Mouse (Mus musculus) mouse embryonic stem cell (cell line): ENCODE results near the gene Hmgcr.

ENCODE experiments used
- in situ Hi-C, 2 experiments: fragments of 300-500 bp; cut with MboI; formaldehyde crosslinking; loops; 1 replicate in 1 of 2; 3 replicates in 1 of 2; pipeline ENCODE4 v1.14.3; 2019 to 2020; ENCODE audit warnings: low sequenced_read_pairs in 2 of 2, low pct_unique_long_range_greater_than_20kb in 1 of 2, mixed read lengths in 1 of 2; ENCODE audit not compliant: unreplicated experiment in 1 of 2

Gene Hmgcr

DNA sequence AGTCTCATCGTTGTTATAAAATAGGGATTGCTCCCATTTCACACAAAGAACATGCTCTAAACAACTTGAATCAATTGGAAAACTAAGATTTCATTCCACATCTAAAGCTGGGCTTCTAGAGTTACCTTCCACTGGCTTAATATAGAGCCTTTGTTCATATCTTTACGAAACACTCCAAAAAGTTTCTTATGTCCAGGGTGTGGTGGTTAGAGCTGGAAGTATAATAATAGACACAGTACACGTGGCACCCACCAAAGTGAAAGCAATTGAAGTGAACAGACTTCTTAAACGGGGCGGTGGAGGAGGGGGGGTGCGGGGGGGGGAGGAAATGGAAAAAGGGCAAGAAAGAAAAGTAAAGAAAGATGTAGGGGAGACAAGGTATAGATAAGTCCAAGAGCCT is 1.5 kb upstream of the Hmgcr start:
- in situ Hi-C loops = loop anchor here in 1 of 2 experiments (25.0 kb wide), 1 partner anchor 440 kb away; no protein-coding TSS in a partner anchor

DNA sequence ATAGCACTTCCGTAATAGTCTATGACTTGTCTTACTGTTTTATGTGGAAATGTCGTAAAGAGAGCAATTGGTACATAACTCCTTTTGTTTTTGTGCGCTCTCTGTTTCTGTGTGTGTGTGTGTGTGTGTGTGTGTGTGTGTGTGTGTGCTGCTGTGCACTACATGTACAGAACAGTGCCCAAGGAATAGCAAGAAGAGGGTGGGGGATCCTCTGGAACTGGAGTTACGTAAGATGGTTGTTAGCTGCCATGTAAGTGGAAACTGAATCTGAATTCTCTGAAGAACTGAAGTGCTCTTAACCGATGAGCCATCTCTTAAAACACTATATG is 1.1 kb upstream of the Hmgcr start:
- in situ Hi-C loops = loop anchor here in 1 of 2 experiments (25.0 kb wide), 1 partner anchor 440 kb away; no protein-coding TSS in a partner anchor

DNA sequence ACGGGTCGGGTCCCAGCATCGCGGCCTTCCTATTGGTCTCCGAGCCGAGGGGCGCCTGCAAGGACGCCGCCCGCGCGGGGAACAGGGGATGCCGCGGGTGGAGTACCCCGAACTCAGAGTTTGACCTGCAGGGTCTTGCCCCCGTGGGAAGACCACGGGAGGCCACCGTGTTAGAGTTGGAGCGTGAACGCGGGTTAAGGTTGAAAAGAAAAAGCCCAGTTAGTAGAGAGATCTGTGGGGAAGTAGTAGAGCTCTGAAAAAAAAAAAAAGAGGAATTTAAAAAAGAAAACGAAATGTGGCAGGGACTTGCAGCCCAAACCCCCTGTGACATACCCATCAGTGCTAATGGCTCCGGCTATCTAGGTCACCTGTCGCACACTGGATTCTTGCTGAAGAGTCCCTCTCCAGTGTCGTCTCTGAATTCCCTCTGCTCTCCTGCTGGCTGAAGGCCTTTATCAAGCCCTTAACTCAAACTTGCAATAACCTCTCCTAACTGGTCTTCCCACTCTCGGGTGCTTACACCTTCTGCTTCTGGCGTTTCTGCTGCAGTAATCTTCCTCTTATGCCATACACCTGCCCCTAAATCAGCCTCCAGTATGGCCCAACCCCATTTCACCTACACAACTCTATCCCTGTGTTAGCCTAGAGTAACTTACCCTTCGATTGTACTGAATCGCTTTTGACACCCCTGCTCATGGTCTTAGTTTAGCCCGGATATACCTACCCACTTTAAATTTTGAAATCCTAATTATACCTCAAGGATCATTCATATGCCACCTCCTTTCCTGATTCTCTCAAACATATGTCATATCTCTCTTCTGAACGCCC is 556 bp upstream of the Hmgcr start:
- in situ Hi-C loops = loop anchor here in 1 of 2 experiments (25.0 kb wide), 1 partner anchor 441 kb away; no protein-coding TSS in a partner anchor

DNA sequence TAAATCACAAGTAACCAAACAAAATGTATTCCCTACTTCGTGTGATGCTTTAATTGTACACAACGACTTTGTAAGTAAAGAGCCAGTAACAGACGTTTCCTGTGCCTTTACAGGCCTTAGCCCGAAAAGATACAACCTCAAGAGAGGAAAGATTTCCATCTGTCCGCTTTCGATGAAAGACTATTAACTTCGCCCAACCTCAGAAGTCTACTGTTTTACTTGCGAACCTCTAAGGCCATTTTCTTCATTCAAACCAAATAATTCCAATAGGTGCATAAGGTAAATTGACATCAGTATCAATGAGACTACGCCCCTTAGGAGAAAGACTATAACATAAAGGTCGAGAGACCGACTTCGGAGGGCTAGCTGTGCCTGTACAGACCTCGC is 724 bp downstream of the Hmgcr start:
- in situ Hi-C loops = loop anchor here in 1 of 2 experiments (25.0 kb wide), 1 partner anchor 442 kb away; no protein-coding TSS in a partner anchor

DNA sequence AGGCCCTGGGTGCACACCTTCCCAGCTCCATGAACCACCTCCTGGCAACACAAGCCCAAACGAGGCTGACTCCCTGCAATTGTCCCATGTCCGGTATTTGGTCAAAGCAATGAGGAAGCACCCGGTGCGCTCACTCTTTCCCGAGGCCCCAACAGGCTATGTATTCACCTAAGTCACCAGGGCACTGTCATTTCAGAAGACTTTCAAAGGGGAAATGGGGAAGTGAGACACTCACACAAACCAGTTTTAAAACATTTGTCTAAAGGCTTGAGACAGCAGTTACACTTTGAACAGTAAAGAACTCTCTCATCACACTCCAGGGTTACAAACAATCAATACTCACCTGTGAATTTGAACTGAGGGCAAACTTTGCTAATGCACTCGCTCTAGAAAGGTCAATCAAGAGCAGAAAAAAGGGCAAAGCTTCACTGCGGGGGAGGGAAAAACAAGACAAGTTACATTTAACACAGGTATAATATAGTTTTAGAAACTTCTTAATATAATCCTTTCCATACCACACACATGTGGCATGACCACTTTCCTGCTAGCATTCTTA is 6.2 kb downstream of the Hmgcr start:
- in situ Hi-C loops = loop anchor here in 1 of 2 experiments (25.0 kb wide), 1 partner anchor 448 kb away; no protein-coding TSS in a partner anchor

DNA sequence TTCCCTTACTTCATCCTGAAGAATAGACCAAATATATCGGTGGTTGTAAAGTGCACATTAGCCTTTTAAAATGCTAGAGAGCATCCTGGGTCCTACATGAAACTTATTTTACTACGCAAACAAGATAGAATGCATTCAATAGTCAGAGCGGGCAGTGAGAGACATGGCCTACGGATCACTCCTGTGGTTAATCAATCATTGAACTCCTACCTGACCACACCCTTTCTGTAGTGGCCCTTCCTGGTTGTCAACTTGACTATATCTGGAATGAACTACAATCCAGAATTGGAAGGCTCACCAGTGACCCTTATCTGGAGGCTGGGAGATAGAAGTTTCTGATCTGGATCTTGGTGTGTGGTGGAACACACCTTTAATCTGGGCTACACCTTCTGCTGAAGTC is 7.6 kb downstream of the Hmgcr start:
- in situ Hi-C loops = loop anchor here in 1 of 2 experiments (25.0 kb wide), 1 partner anchor 449 kb away; no protein-coding TSS in a partner anchor

DNA sequence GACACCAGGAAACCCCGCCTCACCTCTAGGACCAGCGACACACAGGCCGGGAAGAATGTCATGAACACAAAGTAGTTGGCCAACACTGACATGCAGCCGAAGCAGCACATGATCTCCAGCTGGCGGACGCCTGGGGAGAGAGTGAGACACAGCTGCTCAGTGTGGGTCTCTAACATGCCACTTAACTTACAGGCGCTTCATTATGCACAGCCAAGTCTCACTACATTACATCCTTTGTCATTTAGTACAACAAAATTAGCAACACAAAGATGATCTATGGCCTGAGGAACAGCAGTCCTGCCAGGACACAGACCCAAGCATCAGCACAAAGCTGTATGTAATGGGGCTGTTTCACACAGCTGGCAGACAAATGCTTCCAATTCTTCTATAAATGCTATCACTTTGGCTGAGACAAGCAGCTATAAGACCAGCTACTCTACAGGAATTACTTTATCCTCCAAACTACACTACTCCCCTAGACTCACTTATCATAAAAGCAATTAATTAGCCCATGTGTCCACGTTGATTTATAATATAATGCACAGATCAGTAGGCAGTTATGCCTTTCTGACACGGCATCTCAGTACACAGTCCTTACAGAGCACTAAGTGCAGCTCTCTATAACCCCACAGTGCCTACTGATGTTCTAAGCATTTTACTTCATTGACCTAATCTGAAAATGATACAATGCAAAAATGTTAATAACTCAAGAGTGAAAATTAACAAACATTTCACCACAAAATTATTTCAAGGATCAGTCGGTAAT is 10.5 kb downstream of the Hmgcr start:
- in situ Hi-C loops = loop anchor here in 1 of 2 experiments (25.0 kb wide), 1 partner anchor 452 kb away; no protein-coding TSS in a partner anchor

DNA sequence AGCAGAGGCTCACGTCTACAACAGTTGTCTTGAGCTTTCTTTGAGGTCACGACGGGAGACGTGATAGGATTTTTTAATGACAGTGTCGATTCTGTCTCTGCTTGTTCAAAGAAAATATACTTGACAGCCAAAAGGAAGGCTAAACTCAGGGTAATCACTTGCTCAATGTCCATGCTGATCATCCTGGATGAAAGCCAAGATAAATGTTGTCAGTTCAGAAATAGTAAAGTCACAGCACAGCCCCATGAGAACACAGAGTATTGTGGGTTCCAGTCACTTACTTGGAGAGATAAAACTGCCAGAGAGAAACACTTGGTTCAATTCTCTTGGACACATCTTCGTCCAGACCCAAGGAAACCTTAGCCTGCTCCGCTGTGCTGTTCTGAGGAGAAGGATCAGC is 11.8 kb downstream of the Hmgcr start:
- in situ Hi-C loops = loop anchor here in 1 of 2 experiments (25.0 kb wide), 1 partner anchor 453 kb away; no protein-coding TSS in a partner anchor

DNA sequence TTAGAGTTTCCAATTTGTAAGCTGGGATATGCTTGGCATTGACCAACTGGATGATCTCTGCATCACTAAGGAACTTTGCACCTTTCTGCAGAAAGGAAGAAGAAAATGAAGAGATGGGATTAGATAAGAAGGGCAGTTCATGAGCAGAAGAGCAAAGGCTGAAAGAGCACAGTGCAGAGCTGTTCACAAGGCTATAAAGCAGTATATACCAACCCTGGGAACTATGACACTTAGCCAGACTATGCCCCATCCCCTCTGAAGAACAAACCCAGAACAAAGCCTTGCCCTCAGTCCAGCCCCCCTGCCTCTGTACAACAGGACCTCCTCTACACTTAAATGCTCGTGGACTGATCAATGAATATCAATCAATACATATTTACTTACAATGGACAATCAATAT is 14.1 kb downstream of the Hmgcr start:
- in situ Hi-C loops = loop anchor here in 1 of 2 experiments (25.0 kb wide), 1 partner anchor 456 kb away; no protein-coding TSS in a partner anchor

DNA sequence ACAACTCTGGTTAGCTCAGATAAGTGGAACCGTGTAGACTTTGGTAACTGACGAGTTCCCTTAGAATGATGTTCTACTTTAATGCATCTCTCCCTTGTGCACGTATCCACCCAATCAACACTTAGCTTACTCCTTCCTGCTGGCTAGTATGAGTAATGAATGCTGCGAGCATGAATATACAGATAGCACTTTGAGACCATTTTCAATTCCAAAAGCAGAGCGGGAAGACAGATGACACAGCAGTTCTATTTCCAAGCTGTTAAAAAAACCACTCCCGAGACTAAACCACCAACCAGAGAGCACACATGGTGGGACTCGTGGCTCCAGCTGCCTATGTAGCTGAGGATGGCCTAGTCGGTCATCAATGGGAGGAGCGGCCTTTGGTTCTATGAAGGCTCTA is 17.7 kb downstream of the Hmgcr start:
- in situ Hi-C loops = loop anchor here in 1 of 2 experiments (25.0 kb wide), 1 partner anchor 459 kb away; no protein-coding TSS in a partner anchor

DNA sequence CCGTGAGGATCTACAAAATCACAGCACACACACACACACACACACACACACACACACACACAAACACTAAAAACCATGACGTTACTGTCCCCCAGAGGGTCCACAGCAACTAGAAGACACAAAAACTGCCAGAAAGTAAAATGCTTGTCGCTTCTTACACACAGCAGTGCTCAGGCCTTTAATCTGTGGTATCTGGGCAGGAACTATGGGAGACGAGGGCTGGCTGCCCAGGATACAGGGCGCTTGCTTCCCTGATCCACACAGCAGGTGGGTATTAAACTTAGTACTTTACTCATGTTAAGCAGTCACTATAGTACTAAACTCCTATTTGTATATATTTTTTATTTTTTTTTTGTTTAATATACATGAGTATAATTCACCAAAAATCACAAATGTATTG is 24.9 kb downstream of the Hmgcr start:
- in situ Hi-C loops = no loop called here

DNA sequence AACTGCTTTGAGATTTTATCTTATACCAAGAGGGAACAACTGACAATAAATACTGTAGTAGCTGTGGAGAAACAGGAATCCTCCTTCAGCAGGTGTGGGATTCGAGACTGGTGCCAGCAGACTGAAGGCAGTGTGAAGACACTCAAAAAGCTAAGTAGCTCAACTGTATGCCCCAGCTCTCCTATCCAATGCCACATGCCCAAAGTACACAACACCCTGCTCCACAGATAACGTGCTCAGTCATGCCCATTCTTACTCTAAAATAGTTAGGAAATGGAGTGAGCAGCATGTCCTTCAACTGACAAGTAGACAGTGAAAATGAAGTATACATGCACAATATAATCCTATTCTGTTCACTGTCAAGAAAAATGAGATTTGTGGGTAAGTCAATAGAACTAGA is 26.6 kb downstream of the Hmgcr start:
- in situ Hi-C loops = no loop called here

DNA sequence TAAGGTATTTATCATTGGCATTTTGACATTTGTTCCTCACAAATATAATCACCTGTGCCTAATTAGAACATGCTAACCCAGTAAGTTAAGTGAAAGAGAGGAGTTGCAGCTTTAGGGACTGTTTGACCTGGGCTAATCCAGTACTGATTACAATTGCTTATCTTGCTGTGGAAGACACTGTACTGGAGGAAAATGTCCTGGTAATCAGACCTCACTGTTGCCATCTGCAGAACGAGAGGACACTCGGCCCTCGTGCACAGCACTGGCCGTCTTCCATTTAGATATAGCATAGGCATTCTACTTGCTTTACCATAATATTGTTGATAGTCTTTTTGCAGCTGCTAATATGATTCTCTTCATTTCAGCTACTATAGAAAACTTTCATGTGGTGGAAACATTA is 40.3 kb downstream of the Hmgcr start:
- in situ Hi-C loops = no loop called here

DNA sequence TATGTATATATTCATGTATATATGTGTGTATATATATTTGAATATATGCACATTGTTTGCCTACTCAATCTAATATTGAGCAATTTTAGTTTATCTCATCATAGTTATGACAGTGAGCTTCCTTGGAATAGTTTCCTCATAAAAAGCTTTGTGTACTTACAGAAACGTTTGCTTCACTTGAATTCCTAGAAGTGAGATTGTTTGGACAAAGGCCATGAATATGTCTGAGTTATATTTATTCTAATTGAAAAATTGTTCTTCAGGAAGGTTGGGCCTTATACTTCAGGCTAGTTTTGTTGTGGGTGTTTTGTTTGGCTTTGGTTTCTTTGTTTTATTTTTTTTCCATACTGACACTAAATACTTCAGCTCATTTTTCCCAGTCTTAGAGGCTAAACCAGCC is 49.8 kb downstream of the Hmgcr start:
- in situ Hi-C loops = no loop called here

DNA sequence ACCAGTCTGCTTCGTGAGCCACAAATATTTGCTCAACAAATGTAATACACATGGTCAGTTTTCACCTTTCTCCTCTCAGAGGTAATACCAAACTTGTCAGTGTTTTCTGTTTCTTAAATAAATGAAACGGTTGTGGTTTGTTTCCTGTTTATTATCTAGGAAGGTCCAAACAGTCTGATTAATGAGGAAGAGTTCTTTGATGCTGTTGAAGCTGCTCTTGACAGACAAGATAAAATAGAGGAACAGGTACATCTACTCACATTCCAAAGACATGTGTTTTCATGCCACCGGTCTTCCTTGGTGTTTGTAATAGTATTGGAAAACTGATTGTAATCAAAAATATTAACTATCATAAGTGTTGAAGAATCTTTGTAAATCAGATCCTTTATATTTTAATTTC is 56.1 kb downstream of the Hmgcr start:
- in situ Hi-C loops = no loop called here

DNA sequence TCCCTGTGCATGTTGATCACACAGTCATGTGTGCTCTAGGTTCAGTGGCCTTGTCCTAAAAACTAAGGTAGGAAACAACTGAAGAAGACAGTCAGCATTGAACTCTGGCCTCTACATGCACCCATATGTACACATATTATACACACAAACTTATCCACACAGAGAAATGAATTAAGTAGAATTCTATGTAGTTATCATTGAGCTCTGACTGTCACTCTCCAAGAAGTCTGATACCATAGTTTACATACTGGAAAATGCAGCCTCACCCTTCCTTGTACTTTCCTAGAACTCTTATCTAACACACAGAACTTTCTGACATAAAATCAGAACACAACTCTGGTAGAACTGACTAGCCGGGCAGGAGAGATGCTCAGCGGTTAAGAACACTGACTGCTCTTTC is 66.5 kb downstream of the Hmgcr start:
- in situ Hi-C loops = no loop called here

DNA sequence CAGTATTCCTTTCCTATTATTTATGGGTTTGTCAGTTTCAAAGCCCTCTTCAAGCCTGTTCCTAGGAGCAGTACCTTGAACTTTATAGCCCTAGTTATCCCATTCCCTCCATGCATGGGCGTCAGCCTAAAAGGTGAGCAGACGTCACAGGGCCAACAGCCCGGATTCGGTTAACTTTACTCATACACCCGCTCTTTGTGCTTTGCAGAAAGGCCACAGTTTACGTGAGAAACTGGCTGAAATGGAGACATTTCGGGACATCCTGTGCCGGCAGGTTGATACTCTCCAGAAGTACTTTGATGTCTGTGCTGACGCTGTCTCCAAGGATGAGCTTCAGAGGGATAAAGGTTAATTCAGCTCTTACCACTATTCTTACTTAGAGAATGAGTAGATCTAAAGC is 71.6 kb downstream of the Hmgcr start:
- in situ Hi-C loops = loop anchor here in 1 of 2 experiments (10.0 to 25.0 kb wide), 2 partner anchors 174 to 562 kb away; no protein-coding TSS in a partner anchor
